Mouse (Mus musculus): ENCODE results near the gene Mlst8.
"Not testable (repeated sequence)": the region's sequence is repeated elsewhere in the genome, so short reads cannot be mapped to it uniquely, and the experiment has no call there.

Gene Mlst8

DNA sequence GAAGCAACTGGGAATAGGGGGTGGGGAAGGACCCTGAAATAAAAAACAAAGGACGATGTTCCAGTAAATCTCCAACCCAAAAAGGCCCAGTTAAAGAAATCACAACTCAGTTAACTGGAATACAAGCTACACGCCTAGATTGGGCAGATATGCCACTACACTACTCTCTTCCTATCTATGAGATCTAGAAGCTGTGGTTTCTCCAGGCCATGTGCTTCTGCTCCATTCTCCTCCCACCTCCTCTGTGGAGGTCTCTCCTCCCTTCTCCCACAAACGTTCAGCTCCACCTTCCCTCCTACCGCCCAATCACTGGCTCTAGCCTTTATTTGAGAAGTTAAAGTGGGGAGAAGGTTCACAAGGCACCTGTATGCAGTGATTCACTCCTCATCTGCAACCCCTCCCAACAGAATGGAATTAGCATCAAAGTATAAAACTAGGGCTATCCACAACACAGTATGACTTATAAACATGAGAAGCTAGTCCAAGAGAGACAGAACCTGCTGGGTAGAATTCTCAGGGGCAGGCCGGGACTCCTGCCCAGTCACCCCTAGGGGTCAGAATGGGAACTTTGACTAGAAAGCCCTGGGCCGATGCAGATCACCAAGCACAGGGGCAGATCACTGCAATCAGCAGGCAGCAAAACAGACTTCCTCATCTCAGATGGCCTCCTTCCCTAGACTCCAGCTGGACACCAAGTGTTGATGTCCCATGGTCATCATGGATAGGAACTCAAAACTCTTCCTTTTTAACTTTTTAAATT, 15.3 kb downstream of the Mlst8 start:
- DNase-seq, result no peak

DNA sequence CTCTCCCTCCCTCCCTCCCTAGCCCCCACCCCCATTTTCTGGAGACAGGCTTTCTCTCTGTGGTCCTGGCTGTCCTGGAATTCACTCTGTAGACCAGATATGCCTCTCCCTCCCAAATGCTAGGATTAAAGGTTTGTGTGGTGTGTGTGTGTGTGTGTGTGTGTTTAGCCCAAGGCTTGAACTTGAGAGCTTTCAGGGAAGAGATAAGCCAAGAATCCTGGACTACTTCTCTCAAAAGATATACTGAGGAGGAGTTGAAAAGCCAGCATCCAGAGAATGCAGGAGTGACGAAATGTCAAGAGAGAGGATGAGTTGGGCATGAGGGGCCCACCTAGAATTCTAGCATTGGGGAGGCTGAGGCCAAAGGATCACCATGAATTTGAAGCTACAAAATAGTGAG, 15.9 kb downstream of the Mlst8 start:
- DNase-seq, result no peak

GRCm38 (mm10) chr17:24461580-24461979, 17.3 kb downstream of the Mlst8 start:
- DNase-seq, result peak; percentile 45

- not testable (repeated sequence) for DNase-seq
Observed at GRCm38 (mm10) chr17:24455523-24456206, 23.2 kb downstream of the Mlst8 start.

DNA sequence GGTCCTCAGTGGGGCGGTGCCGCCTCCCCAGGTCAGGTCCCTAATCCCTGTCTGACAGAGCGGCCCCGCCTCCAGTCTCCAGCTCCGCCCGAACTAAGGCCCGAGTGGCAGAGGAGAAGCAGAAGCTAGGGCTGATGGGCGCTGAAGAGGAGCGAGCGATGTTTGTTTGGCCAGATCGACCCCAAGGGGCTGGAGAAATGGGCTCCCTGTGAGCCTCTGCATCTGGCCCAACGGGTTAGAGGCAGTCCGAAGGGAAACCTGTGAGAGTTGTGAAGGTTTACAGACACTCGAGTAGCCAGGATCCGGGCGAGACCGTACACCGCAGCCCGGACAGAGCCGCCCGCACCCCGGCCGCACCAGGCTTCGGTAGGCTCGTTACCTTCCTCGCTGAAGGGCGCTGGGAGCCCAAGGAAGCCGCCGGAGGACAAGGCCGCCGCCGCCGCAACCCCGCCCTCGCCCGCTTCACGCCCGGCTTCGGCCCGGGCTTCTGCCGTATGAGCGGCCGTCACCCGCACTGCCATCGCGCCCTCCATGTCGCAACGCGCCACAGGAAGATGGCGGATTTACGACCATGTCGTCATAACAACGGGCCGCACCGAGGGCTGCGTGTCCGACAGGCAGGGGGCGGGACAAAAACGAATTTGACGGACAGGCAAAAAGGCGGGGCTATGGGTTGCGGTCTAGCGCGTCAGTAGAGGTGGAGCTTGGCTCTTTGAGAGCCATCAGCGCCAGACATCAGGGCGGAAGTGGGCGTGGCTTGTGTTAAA, 23.9 kb downstream of the Mlst8 start:
- peak; percentile 100 for DNase-seq

DNA sequence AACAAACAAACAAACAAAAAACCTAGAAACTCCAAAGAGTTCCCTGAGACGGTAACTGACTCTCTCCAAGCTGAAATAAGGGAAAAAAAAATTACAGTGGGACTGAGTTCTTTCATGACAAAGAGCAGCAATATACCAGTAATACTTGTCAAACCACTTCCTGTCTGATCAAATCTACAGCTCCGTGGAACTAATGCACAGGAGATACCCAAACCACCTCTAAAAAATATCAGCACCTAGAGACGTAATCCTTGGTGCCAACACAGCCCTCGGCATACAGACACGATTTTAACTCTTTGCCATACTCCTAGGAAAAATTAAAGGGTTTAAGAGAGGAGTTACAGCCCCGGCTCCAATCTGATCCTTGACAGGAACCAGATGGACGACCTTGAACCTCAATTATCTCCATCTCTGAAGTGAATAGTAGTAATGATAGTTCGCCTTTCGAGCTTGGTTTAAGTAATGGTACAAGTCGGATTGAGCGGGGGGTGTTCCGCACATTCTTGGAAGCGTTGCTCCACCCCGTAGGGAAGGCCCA, 24.6 kb downstream of the Mlst8 start:
- DNase-seq, result no peak

DNA sequence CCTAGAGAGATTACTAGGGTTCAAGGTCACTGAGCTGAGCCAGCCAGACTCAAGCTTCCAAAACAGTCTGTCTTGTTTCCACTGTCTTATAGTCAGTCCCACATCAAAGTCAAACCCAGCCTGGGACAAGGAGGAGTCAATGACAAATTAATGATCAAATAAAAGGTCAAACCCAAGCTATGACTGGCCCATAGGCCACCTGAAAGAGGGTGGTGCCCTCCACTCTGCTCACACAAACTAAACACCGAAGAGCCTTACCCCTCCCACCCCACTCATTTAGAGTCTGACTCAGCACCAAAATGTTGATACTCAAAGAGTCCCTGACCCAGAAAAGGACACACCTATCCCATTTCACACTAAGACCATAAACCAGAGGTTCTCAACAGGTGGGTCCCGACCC, 25.5 kb downstream of the Mlst8 start:
- DNase-seq, result no peak

- DNase-seq, result no peak
Observed at GRCm38 (mm10) chr17:24451220-24451619, 27.7 kb downstream of the Mlst8 start.

GRCm38 (mm10) chr17:24449507-24449906, 29.4 kb downstream of the Mlst8 start:
- no peak for DNase-seq

DNA sequence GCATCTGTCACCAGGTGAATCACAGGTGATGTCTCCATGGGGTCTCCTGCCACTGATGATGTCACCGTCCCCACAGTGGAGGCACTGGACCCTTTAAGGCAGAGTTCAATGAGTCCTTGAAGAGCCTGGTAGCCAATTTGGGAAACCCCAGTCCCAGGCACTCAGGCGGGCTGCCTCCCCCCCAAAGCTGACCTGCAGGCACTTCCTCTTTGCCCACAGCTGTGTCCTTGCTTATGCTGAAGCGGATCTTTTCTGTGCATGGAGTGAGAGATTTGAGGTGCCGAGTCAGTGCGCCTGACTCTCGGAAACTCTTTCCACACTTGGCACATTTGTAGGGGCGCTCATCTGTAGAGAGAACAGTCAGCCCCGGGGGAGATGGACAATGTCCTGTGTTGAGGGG, 32.3 kb downstream of the Mlst8 start:
- DNase-seq, result no peak

- no peak for DNase-seq
Observed at GRCm38 (mm10) chr17:24443409-24443808, 35.5 kb downstream of the Mlst8 start.

DNA sequence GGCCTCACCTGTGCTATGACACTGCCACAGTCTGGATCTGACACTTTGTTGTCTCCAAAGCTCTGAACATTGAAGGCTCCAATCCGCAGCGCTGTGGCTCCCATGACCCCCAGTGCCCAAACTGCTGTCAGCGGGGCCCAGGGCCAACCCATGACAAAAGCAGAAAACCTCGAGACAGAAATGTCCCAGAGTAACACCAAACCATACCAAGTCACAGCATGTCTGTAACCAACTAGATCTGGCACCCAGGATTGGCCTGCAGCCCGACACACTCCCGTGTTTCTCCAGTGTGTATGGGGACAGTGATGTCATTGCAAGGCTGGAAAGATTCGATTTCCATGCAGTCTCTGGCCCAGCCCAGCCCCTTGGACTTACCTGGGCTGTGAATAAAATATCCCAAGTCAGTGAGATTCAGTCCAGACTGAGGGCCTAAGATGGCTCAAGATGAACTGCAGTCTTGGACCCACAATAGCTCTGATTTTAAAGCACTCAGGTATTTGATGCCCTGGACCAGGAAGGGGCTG, 36.2 kb downstream of the Mlst8 start, which contains the start of gene Dnase1l2:
TSS of gene Dnase1l2 (minus strand) at position 474 of the 524 bp plus-strand sequence.
- no peak for DNase-seq

DNA sequence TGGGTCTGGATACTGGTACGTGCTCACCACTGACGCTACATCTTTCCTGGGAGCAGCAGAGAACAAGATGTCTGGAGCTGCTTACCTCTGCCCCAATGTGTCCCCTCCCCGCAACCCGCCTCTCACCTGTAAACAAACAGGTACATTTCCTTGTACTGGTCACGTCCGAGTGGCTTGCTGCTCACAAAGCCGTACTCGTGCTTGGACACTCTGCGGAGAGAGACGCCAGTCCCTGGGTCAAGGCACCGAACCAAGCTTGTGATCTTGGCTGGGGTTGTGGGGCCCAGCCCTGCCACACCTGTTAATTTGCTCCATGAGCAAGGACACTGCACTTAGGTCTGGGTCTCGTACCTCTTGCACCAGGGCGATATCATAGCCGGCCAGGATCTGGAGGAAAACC, 36.8 kb downstream of the Mlst8 start:
- no peak for DNase-seq

GRCm38 (mm10) chr17:24441148-24441547, 37.7 kb downstream of the Mlst8 start:
- no peak for DNase-seq

DNA sequence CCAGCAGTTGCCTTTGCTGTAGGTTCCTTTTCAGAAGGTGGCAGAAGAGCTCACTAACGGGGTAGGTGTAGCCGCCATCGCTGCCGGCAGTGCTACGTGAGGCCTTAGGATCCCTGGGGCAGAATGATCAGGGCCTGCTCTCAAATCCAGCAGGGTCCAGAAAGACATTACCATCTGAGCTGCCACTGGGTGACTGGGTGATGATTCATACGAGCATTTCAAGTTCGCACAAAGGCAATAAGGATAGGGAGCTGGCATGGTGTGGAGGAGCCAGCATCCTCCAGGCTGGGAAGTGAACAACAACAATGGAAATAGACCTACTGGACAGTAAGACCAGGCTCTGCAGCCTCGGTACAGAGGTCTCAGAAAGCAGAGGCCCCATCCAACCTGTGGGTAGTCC, 38.5 kb downstream of the Mlst8 start:
- DNase-seq, result no peak

- peak; percentile 37 for DNase-seq
Observed at GRCm38 (mm10) chr17:24437016-24437415, 41.9 kb downstream of the Mlst8 start.

DNA sequence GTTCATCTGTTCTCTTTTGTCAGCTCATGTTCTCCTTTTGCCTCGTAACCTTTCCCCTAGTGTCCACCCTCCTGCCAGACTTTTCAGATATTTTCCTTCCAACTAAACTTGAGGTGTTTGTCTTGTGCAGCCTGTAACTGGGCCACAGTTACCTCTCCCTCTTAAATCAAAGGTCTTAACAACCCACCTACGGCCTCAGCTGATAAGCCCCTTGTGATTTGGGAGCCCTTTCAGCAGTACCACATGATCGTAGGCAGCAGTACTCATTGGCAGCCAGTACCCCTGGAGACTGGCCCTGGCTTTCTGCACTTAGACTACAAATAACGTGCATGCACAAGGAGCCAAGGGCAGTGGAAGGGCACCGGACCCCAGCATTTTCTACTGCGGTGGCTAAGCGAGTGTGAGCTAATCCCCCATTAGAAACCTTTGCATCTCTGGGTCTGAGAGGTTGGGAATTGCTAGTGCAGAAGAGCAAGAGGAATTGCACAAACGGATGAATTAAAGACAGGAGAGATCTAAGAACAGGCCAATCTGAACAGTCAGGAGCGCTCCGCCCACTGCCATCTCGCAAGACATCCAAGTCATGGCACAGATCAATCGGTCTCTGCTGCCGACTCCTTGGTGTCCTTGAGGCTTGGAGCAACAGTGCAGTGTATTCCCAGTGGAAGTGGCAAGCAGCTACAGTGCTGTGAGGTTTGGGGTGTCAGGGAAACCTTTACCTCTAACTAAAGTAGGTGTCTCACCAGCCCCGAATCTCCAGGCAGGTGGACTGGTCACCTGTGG, 49.5 kb downstream of the Mlst8 start:
- DNase-seq, result no peak

- DNase-seq, result no peak
Observed at GRCm38 (mm10) chr17:24427170-24427557, 51.7 kb downstream of the Mlst8 start.

DNA sequence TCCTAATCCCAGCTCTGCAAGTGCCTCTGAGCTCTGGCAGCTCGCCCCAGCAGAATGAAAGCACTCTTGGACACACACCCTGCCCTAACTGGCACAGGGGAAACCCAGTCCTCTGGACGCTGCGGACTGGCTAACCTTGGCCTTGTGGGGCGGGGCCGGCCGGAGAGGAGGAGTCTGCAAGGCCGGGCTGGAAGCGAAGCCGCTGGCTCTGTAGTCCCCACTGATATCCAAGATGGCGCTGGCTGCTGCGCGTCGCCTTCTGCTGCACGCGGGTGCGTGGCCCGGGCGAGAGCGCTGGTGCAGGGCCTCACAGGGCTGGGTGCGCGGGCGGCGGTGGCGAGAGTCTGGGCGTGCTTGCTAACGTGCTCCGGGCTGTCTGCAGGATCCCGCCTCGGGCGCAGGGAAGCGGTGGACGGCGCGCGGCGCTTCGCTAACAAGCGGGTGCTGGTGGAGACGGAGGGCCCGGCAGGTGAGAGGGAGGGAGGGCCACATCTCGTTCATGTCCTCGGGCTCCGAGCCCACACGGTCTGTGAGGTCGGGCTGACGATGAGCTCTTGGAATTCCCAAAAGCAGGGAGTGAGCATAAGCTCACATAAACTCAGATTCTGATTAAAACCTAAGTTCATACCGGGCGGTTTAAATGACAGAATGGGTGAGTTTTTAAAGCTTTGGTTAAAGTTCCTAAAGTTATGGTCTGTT, 52.3 kb downstream of the Mlst8 start, which contains the start of gene Eci1:
TSS of gene Eci1 (plus strand) at position 171 of the 699 bp plus-strand sequence.
- peak; percentile 94 for DNase-seq

GRCm38 (mm10) chr17:24425905-24426304, 53.0 kb downstream of the Mlst8 start:
- DNase-seq, result no peak

DNA sequence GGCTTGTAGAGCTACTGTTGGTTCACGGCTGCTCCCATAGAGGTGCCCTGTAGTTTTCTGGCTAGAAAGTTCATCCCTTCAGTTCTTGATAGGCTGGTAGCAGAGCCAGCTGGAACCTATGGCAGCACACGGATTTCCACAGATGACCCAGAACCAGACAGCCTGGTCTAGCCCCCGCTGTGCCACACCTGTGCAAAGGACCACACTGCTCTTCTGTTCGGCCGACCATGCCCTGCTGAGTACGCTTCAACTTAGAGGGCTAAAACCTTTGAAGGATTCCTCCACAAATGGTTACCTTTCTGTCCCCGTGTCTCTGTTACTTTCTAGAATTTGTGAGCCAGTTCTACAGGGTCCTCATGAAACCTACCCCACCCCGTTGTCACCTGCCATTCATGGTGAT, 53.6 kb downstream of the Mlst8 start:
- DNase-seq, result not testable (repeated sequence)

- DNase-seq, result no peak
Observed at GRCm38 (mm10) chr17:24424489-24424888, 54.4 kb downstream of the Mlst8 start.
